ENCODE assay signal across 1 mouse cellular context in genomic region chr5:137394456-137394855, GRCm38 (mm10).
TF ChIP-seq lines count a peak whose summit lies in the region.

No protein-coding gene starts in this region.

TF ChIP-seq in ES-E14, 5 proteins besides CTCF, POLR2A, EP300 and RAD21:
- no peak for TF ChIP-seq ZC3H11A (IDR thresholded peaks at IDR 0.05; ENCODE audit: borderline replicate concordance, low read depth, low read length)
- no peak for TF ChIP-seq CHD2 (IDR thresholded peaks at IDR 0.05; ENCODE audit: low read depth, low read length)
- no peak for TF ChIP-seq HCFC1 (IDR thresholded peaks at IDR 0.05; ENCODE audit: borderline replicate concordance, insufficient read depth, low read length)
- TF ChIP-seq ZNF384 (IDR thresholded peaks at IDR 0.05; ENCODE audit: low read depth, low read length), result no peak
- no peak for TF ChIP-seq MAFK (IDR thresholded peaks at IDR 0.05; ENCODE audit: insufficient read depth, low read depth, low read length)
